Mouse (Mus musculus): ENCODE measurements around the gene Maco1.

- no peak for TF ChIP-seq POLR2A (IDR thresholded peaks at IDR 0.05; ENCODE audit: insufficient read depth, low read depth, low read length)
- no peak for TF ChIP-seq CTCF (IDR thresholded peaks at IDR 0.05; ENCODE audit: insufficient read depth, low read depth, low read length)
Observed at GRCm38 (mm10) chr4:134867213-134867612, 14.1 kb upstream of the Maco1 start.

Data from olfactory bulb, adult 2 months (tissue).